Mouse (Mus musculus): ENCODE data around the gene Clec2i. TPM values are rescaled to one million over a fixed set of nuclear protein-coding genes. Genes with fewer than 3 reads are reported as not detected.

The Clec2i gene
- not detected in 2 replicates for polyA plus RNA-seq (2021; fragmentation: Nextera tagmentation)
- long read RNA-seq, experiment 1, result 0 reads
- long read RNA-seq, experiment 2, result 0 reads

GRCm38 (mm10) chr6:128887091-128887790, at the start of gene Clec2i:
Clec2i (plus strand) TSS chr6:128887588.

GRCm38 (mm10) chr6:128890948-128891355, 3.6 kb downstream of the Clec2i start, which contains the start of gene BC035044:
BC035044 (minus strand) TSS chr6:128891126.

GRCm38 (mm10) chr6:128934081-128934480, 46.7 kb downstream of the Clec2i start, which contains the start of gene Clec2g:
Clec2g (plus strand) TSS chr6:128934381.

Small RNA genes lying within 50 kb of the gene (microRNA-seq; reads per million reads assigned to microRNA genes)
- not detected for gene Gm27336

Other genes starting within 250 kb of the Clec2i start
- not detected in 2 replicates for gene Clec2h, start 225.2 kb upstream of the Clec2i start, polyA plus RNA-seq (2021; fragmentation: Nextera tagmentation)
- gene Klrb1, start 164.5 kb upstream of the Clec2i start, polyA plus RNA-seq (2021; fragmentation: Nextera tagmentation), result not detected in 2 replicates
- not detected in 2 replicates for gene Klrb1c, start 98.4 kb upstream of the Clec2i start, polyA plus RNA-seq (2021; fragmentation: Nextera tagmentation)
- gene Gm44511, start 61.3 kb upstream of the Clec2i start, polyA plus RNA-seq (2021; fragmentation: Nextera tagmentation), result not detected in 2 replicates
- not detected in 2 replicates for gene Klrb1b, start 61.3 kb upstream of the Clec2i start, polyA plus RNA-seq (2021; fragmentation: Nextera tagmentation)
- gene BC035044, start 3.5 kb downstream of the Clec2i start, polyA plus RNA-seq (2021; fragmentation: Nextera tagmentation), result 0.88 and 1.4 TPM in 2 replicates
- gene Clec2g, start 46.8 kb downstream of the Clec2i start, polyA plus RNA-seq (2021; fragmentation: Nextera tagmentation), result not detected in 2 replicates
- 0.24 and 0.26 TPM in 2 replicates for gene Klrb1f, start 158.3 kb downstream of the Clec2i start, polyA plus RNA-seq (2021; fragmentation: Nextera tagmentation)
- gene Clec2e, start 213.3 kb downstream of the Clec2i start, polyA plus RNA-seq (2021; fragmentation: Nextera tagmentation), result not detected in 2 replicates

All from layer of hippocampus, adult 6 months (tissue).